7 mouse cellular contexts compared by ENCODE assay signal in genomic region chr7:19628536-19629360, GRCm38 (mm10). TPM values are rescaled to one million over a fixed set of nuclear protein-coding genes. Genes with fewer than 3 reads are reported as not detected.
A peak's percentile ranks its signal among the peaks of the same experiment; 100 is the strongest.
DNase-seq lines count a peak whose midpoint lies in the region; ATAC-seq and TF ChIP-seq lines count a peak whose summit lies in the region.

No protein-coding gene starts in this region.

- peak overlapping the region; percentile 99 for H3K4me2 ChIP-seq in intestine, postnatal 0 days (replicated peaks; ENCODE audit: low read depth)
- peak overlapping the region; percentile 95 for H3K4me2 ChIP-seq in midbrain, embryonic 12.5 days (replicated peaks)

- intact Hi-C loops in left cerebral cortex, postnatal 4 days (cut with DNase I): no loop called here

- no peak for TF ChIP-seq CTCF in intestine, postnatal 0 days (IDR thresholded peaks at IDR 0.05; ENCODE audit: low read depth)
- no peak for TF ChIP-seq CTCF in small intestine, adult 2 months (IDR thresholded peaks at IDR 0.05; ENCODE audit: extremely low read depth, insufficient read length, insufficient replicate concordance, low read depth, low read length)

- no peaks in the 10 kb centered on the region for H3K9me3 ChIP-seq in embryonic facial prominence, embryonic 10.5 days
- no peaks in the 10 kb centered on the region for H3K9me3 ChIP-seq in intestine, postnatal 0 days (ENCODE audit: control insufficient read depth)
- H3K9me3 ChIP-seq in midbrain, embryonic 12.5 days: no peaks in the 10 kb centered on the region

- H3K4me3 ChIP-seq in embryonic facial prominence, embryonic 10.5 days: peak overlapping the region; percentile 78
- H3K4me3 ChIP-seq in intestine, postnatal 0 days (ENCODE audit: low read depth, low read length): peak overlapping the region; percentile 82
- H3K4me3 ChIP-seq in midbrain, embryonic 12.5 days: peak overlapping the region; percentile 74
- H3K4me3 ChIP-seq in small intestine, adult 2 months (ENCODE audit: low read depth, low read length): peak overlapping the region; percentile 90

- DNase-seq in adrenal gland, postnatal 10 days: peak; percentile 98
- peak; percentile 94 for DNase-seq in embryonic facial prominence, embryonic 10.5 days (ENCODE audit: low spot score)
- peak; percentile 75 for DNase-seq in gonadal fat pad, adult 2 months (ENCODE audit: low read depth)
- peak; percentile 88 for DNase-seq in left cerebral cortex, postnatal 4 days

- WGBS in embryonic facial prominence, embryonic 10.5 days: 2% methylated on average over 57 of the region's 57 CpGs
- WGBS in intestine, postnatal 0 days: 1% methylated on average over 57 of the region's 57 CpGs
- WGBS in midbrain, embryonic 12.5 days: under 1% methylated on average over 55 of the region's 57 CpGs
- under 1% methylated on average over 57 of the region's 57 CpGs for WGBS in small intestine, adult 2 months

- H3K27ac ChIP-seq in embryonic facial prominence, embryonic 10.5 days (replicated peaks): peak overlapping the region; percentile 75
- peak overlapping the region; percentile 96 for H3K27ac ChIP-seq in intestine, postnatal 0 days (ENCODE audit: low read depth, low read length)
- peak overlapping the region; percentile 78 for H3K27ac ChIP-seq in midbrain, embryonic 12.5 days (replicated peaks)
- H3K27ac ChIP-seq in small intestine, adult 2 months (ENCODE audit: insufficient read depth, low read depth, low read length): peak overlapping the region; percentile 93

- H3K4me1 ChIP-seq in embryonic facial prominence, embryonic 10.5 days: peaks cover 15% of the 10 kb centered on the region
- no peaks in the 10 kb centered on the region; the same call in 1 of the 2 replicates for H3K4me1 ChIP-seq in intestine, postnatal 0 days (replicated peaks; ENCODE audit: control insufficient read depth, insufficient read depth, low read length)
- H3K4me1 ChIP-seq in midbrain, embryonic 12.5 days: 0 out of 2 replicates have a peak, but pooled peaks cover 6% of the 10 kb centered on the region
- peaks cover 17% of the 10 kb centered on the region for H3K4me1 ChIP-seq in small intestine, adult 2 months (ENCODE audit: control insufficient read depth, insufficient read depth, insufficient read length, low read length)

- peak overlapping the region; percentile 71 for H3K9ac ChIP-seq in intestine, postnatal 0 days (ENCODE audit: low read depth, low read length)
- peak overlapping the region; percentile 52 for H3K9ac ChIP-seq in midbrain, embryonic 12.5 days (replicated peaks)

- TF ChIP-seq POLR2A in small intestine, adult 2 months (IDR thresholded peaks at IDR 0.05; ENCODE audit: low read depth, low read length): no peak; the same call in 1 of the 2 replicates

- peaks cover 21% of the 10 kb centered on the region for H3K36me3 ChIP-seq in embryonic facial prominence, embryonic 10.5 days (replicated peaks)
- H3K36me3 ChIP-seq in intestine, postnatal 0 days (ENCODE audit: control insufficient read depth, insufficient read depth): peaks cover 10% of the 10 kb centered on the region
- peaks cover 19% of the 10 kb centered on the region for H3K36me3 ChIP-seq in midbrain, embryonic 12.5 days
- H3K36me3 ChIP-seq in small intestine, adult 2 months (ENCODE audit: control insufficient read depth, insufficient read depth, low read length): peaks cover 14% of the 10 kb centered on the region

- H3K27me3 ChIP-seq in embryonic facial prominence, embryonic 10.5 days (replicated peaks; ENCODE audit: low read depth, poor library complexity, severe bottlenecking): no peaks in the 10 kb centered on the region
- H3K27me3 ChIP-seq in intestine, postnatal 0 days (replicated peaks; ENCODE audit: control insufficient read depth, insufficient read depth, low read length): no peaks in the 10 kb centered on the region
- peaks cover 3% of the 10 kb centered on the region; the same call in 1 of the 2 replicates for H3K27me3 ChIP-seq in midbrain, embryonic 12.5 days
- no peaks in the 10 kb centered on the region for H3K27me3 ChIP-seq in small intestine, adult 2 months (ENCODE audit: control insufficient read depth, insufficient read depth, low read length)

- peak; percentile 95 for ATAC-seq in intestine, postnatal 0 days
- peak; percentile 90 for ATAC-seq in midbrain, embryonic 12.5 days (ENCODE audit: low FRiP score, low read depth)

RNA-seq across cellular contexts. Expression of gene Relb, which starts 0.5 kb away (rescaled TPM):
- 10 to 100 TPM; 18.8 to 21.6 TPM for total RNA-seq in adrenal gland, postnatal 10 days (2021)
- polyA plus RNA-seq in embryonic facial prominence, embryonic 10.5 days (2016; fragmentation: Nextera tagmentation; extraction: Ambion mirVana): 3.5 and 4.2 TPM in 2 replicates
- polyA plus RNA-seq in gonadal fat pad, adult 2 months (2012; rRNA removed): 21.9 and 23.9 TPM in 2 replicates
- 10.5 and 10.6 TPM in 2 replicates for polyA plus RNA-seq in intestine, postnatal 0 days (2015; fragmentation: Nextera tagmentation; extraction: Ambion mirVana)
- 1 to 10 TPM; 5.5 to 7.5 TPM for total RNA-seq in left cerebral cortex, postnatal 4 days (2021)
- polyA plus RNA-seq in midbrain, embryonic 12.5 days (2016; fragmentation: Nextera tagmentation; extraction: Ambion mirVana): 4.2 and 4.9 TPM in 2 replicates
- 47.2 and 144 TPM in 2 replicates for polyA plus RNA-seq in small intestine, adult 2 months (2012; rRNA removed)

RNA-seq across cellular contexts. Expression of gene Clasrp, which starts 24.5 kb away (rescaled TPM):
- 10 to 100 TPM; 29.6 to 58.3 TPM for total RNA-seq in adrenal gland, postnatal 10 days (2021)
- polyA plus RNA-seq in embryonic facial prominence, embryonic 10.5 days (2016; fragmentation: Nextera tagmentation; extraction: Ambion mirVana): 58.0 and 58.9 TPM in 2 replicates
- polyA plus RNA-seq in gonadal fat pad, adult 2 months (2012; rRNA removed): 56.3 and 60.1 TPM in 2 replicates
- 14.8 and 16.9 TPM in 2 replicates for polyA plus RNA-seq in intestine, postnatal 0 days (2015; fragmentation: Nextera tagmentation; extraction: Ambion mirVana)
- 100 to 1,000 TPM in 1 of 2 experiments, 10 to 100 TPM in 1; 98.0 to 106 TPM for total RNA-seq in left cerebral cortex, postnatal 4 days (2021)
- 71.7 and 74.3 TPM in 2 replicates for polyA plus RNA-seq in midbrain, embryonic 12.5 days (2016; fragmentation: Nextera tagmentation; extraction: Ambion mirVana)
- polyA plus RNA-seq in small intestine, adult 2 months (2012; rRNA removed): 91.6 and 184 TPM in 2 replicates

RNA-seq across cellular contexts. Expression of gene Clptm1, which starts 36.1 kb away (rescaled TPM):
- total RNA-seq in adrenal gland, postnatal 10 days (2021): 100 to 1,000 TPM; 108 to 117 TPM
- 82.7 and 86.4 TPM in 2 replicates for polyA plus RNA-seq in embryonic facial prominence, embryonic 10.5 days (2016; fragmentation: Nextera tagmentation; extraction: Ambion mirVana)
- 152 and 174 TPM in 2 replicates for polyA plus RNA-seq in gonadal fat pad, adult 2 months (2012; rRNA removed)
- polyA plus RNA-seq in intestine, postnatal 0 days (2015; fragmentation: Nextera tagmentation; extraction: Ambion mirVana): 66.1 and 70.6 TPM in 2 replicates
- 100 to 1,000 TPM; 105 to 115 TPM for total RNA-seq in left cerebral cortex, postnatal 4 days (2021)
- 103 and 106 TPM in 2 replicates for polyA plus RNA-seq in midbrain, embryonic 12.5 days (2016; fragmentation: Nextera tagmentation; extraction: Ambion mirVana)
- 70.5 and 141 TPM in 2 replicates for polyA plus RNA-seq in small intestine, adult 2 months (2012; rRNA removed)

RNA-seq across cellular contexts. Expression of gene Apoc2, which starts 49.0 kb away (rescaled TPM):
- 100 to 1,000 TPM in 1 of 2 experiments, 10 to 100 TPM in 1; 52.0 to 144 TPM for total RNA-seq in adrenal gland, postnatal 10 days (2021)
- polyA plus RNA-seq in embryonic facial prominence, embryonic 10.5 days (2016; fragmentation: Nextera tagmentation; extraction: Ambion mirVana): 0.29 and 0.47 TPM in 2 replicates
- 2.1 and 4.1 TPM in 2 replicates for polyA plus RNA-seq in gonadal fat pad, adult 2 months (2012; rRNA removed)
- 11,285 and 12,482 TPM in 2 replicates for polyA plus RNA-seq in intestine, postnatal 0 days (2015; fragmentation: Nextera tagmentation; extraction: Ambion mirVana)
- not detected for total RNA-seq in left cerebral cortex, postnatal 4 days (2021)
- 0.45 TPM in 1 of 2 replicates, not detected in the other for polyA plus RNA-seq in midbrain, embryonic 12.5 days (2016; fragmentation: Nextera tagmentation; extraction: Ambion mirVana)
- 1,337 and 1,661 TPM in 2 replicates for polyA plus RNA-seq in small intestine, adult 2 months (2012; rRNA removed)

RNA-seq across cellular contexts. Expression of gene Gemin7, which starts 51.4 kb away (rescaled TPM):
- total RNA-seq in adrenal gland, postnatal 10 days (2021): 10 to 100 TPM; 54.7 to 56.2 TPM
- polyA plus RNA-seq in embryonic facial prominence, embryonic 10.5 days (2016; fragmentation: Nextera tagmentation; extraction: Ambion mirVana): 187 and 191 TPM in 2 replicates
- 70.7 and 100 TPM in 2 replicates for polyA plus RNA-seq in gonadal fat pad, adult 2 months (2012; rRNA removed)
- 99.5 and 102 TPM in 2 replicates for polyA plus RNA-seq in intestine, postnatal 0 days (2015; fragmentation: Nextera tagmentation; extraction: Ambion mirVana)
- 10 to 100 TPM; 56.0 to 58.2 TPM for total RNA-seq in left cerebral cortex, postnatal 4 days (2021)
- polyA plus RNA-seq in midbrain, embryonic 12.5 days (2016; fragmentation: Nextera tagmentation; extraction: Ambion mirVana): 129 and 132 TPM in 2 replicates
- polyA plus RNA-seq in small intestine, adult 2 months (2012; rRNA removed): 85.5 and 146 TPM in 2 replicates

Comparison
In these comparisons a context has a peak if more than half of its experiments do, and no peak if none do; other contexts are left out.
1. Peak in every context shown above with its lines: DNase-seq, ATAC-seq, H3K4me3 ChIP-seq and H3K27ac ChIP-seq.